Mouse (Mus musculus): Measurements from ENCODE around the gene Arhgef1. TPM values are rescaled to one million over a fixed set of nuclear protein-coding genes. Genes with fewer than 3 reads are reported as not detected.

Arhgef1 gene
- polyA plus RNA-seq, 1 experiment from 2014 or later, result 45.2 TPM

DNA sequence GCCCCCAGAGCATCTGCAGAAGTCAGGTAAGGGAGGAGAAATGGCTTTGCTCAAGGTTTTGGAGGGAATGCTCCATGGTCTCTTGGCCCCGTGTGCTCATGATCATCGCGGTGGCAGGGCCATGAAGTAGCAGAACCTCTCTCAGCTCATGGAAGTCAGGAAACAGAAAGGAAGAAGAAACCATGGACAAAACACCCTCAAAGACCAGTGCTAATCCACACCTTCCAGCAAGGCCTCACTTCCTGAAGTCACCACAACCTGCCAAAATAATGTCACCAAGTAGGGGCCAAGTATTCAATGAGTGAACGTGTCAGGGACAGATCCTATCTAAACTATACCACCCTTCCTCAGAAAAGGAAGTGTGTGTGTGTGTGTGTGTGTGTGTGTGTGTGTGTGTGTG is 39.9 kb upstream of the Arhgef1 start:
- WGBS, result 81% methylated on average over 4 of the region's 4 CpGs
- H3K27ac ChIP-seq (replicated peaks), result no peak overlapping the region
- no peaks in the 10 kb centered on the region for H3K4me1 ChIP-seq (replicated peaks; ENCODE audit: control insufficient read depth, insufficient read depth)
- DNase-seq (ENCODE audit: low spot score), result no peak
- TF ChIP-seq EP300 (optimal IDR thresholded peaks at IDR 0.05) (no peak), CTCF (IDR thresholded peaks at IDR 0.05; ENCODE audit: low read depth) (no peak)
- no peak for ATAC-seq (ENCODE audit: low FRiP score, low TSS enrichment)
- no peaks in the 10 kb centered on the region for H3K27me3 ChIP-seq (ENCODE audit: control insufficient read depth, insufficient read depth, low read length)
- H3K9ac ChIP-seq (ENCODE audit: low read length), result no peak overlapping the region
- H3K4me2 ChIP-seq (replicated peaks; ENCODE audit: low read depth), result no peak overlapping the region
- no peaks in the 10 kb centered on the region for H3K36me3 ChIP-seq (ENCODE audit: control insufficient read depth, insufficient read depth, low read length)
- no peaks in the 10 kb centered on the region for H3K9me3 ChIP-seq (ENCODE audit: control insufficient read depth, low read length)
- H3K4me3 ChIP-seq (ENCODE audit: low read depth, low read length), result no peak overlapping the region

DNA sequence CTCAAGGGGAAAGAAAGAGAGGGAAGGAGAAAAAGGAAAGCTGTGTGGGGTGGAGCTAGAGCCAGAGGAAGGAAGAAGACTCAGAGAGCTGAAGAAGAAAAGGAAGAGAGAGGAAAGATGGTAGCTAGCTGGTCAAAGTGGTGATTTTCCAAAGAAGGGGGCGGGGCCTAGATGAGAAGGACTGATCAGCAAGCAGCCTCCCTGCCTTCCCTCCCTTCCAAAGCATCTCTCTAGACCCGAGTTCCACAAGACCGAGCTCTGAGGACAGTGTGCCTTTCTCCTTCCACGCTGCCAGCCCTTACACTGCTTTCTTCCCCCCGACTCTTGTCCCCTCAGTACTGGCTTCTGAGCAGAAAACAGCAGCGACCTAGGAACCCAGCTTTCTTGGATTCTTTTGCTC is 38.6 kb upstream of the Arhgef1 start:
- no peak overlapping the region for H3K9ac ChIP-seq (ENCODE audit: low read length)
- WGBS, result 28% methylated on average over 6 of the region's 6 CpGs
- H3K4me2 ChIP-seq (replicated peaks; ENCODE audit: low read depth), result no peak overlapping the region
- TF ChIP-seq CTCF (IDR thresholded peaks at IDR 0.05; ENCODE audit: low read depth) (no peak), EP300 (optimal IDR thresholded peaks at IDR 0.05) (no peak)
- ATAC-seq (ENCODE audit: low FRiP score, low TSS enrichment) (no peak), DNase-seq (ENCODE audit: low spot score) (no peak)
- H3K4me3 ChIP-seq (ENCODE audit: low read depth, low read length), result no peak overlapping the region
- no peak overlapping the region for H3K27ac ChIP-seq (replicated peaks)
- H3K36me3 ChIP-seq (ENCODE audit: control insufficient read depth, insufficient read depth, low read length), result no peaks in the 10 kb centered on the region
- H3K9me3 ChIP-seq (ENCODE audit: control insufficient read depth, low read length), result no peaks in the 10 kb centered on the region
- H3K4me1 ChIP-seq (replicated peaks; ENCODE audit: control insufficient read depth, insufficient read depth), result no peaks in the 10 kb centered on the region
- H3K27me3 ChIP-seq (ENCODE audit: control insufficient read depth, insufficient read depth, low read length), result no peaks in the 10 kb centered on the region

DNA sequence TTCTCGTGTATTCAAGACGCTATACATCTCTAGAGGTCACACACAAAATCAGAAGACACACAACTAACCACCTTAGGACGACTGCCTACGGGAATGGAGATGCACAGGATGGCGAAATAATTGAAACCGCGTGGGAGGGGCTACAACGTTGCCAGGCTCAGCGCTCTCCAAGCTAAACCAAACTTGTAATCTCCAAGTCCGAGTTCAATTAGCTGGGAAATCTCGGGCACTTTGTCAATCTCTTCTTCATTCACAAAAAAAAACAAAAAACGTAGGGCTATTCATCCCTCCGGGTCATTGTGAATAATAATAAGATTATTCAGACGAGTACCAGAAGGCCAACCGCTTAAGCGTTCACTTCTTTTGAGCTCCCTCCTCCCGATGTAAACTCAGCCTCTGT is 33.6 kb upstream of the Arhgef1 start:
- no peaks in the 10 kb centered on the region for H3K9me3 ChIP-seq (ENCODE audit: control insufficient read depth, low read length)
- H3K4me2 ChIP-seq (replicated peaks; ENCODE audit: low read depth), result no peak overlapping the region
- no peak overlapping the region for H3K27ac ChIP-seq (replicated peaks)
- no peak for TF ChIP-seq CTCF (IDR thresholded peaks at IDR 0.05; ENCODE audit: low read depth)
- no peak for TF ChIP-seq EP300 (optimal IDR thresholded peaks at IDR 0.05)
- H3K4me1 ChIP-seq (replicated peaks; ENCODE audit: control insufficient read depth, insufficient read depth), result no peaks in the 10 kb centered on the region
- ATAC-seq (ENCODE audit: low FRiP score, low TSS enrichment) (no peak), DNase-seq (ENCODE audit: low spot score) (no peak)
- H3K9ac ChIP-seq (ENCODE audit: low read length), result no peak overlapping the region
- H3K27me3 ChIP-seq (ENCODE audit: control insufficient read depth, insufficient read depth, low read length), result no peaks in the 10 kb centered on the region
- WGBS, result 60% methylated on average over 17 of the region's 17 CpGs
- H3K4me3 ChIP-seq (ENCODE audit: low read depth, low read length), result no peak overlapping the region
- no peaks in the 10 kb centered on the region for H3K36me3 ChIP-seq (ENCODE audit: control insufficient read depth, insufficient read depth, low read length)

DNA sequence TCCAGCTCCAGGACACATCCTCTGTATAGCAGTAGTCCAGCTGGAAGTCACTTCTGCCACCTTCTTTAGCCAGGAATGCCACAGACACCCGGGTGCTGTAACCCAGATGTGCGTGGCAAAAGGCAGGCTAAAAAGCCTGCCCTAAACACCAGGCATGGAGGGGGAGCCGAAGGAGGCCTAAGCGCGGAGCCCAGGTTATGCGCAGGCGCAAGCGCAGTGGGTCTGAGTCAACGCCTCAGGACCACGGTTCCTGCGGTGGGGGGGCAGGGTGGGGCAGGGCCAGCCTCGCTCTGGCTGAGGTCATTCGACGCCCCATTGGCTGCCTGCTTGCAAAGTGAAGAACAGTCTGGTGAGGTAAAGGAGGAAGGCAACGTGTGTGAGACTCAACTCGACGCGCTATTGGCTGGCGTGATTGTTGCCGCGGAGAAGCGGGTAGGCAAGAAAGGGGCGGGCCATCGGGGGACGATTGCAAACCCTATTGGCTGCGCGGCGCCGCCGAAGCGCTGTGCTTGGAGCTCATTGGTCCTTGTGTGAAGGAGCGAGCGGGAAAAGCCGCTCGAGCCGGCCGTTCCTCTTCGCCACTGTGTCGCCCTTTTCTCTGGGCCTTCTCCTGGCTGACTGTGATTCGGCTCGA is 33.1 kb upstream of the Arhgef1 start, which contains the start of the genes Lypd4 and Dmrtc2:
Gene Lypd4 (minus strand): TSS at position 410 of the 634 bp plus-strand sequence.
Gene Dmrtc2 (plus strand): TSS at position 526 of the 634 bp plus-strand sequence.
- WGBS, result 50% methylated on average over 41 of the region's 41 CpGs
- no peak for ATAC-seq (ENCODE audit: low FRiP score, low TSS enrichment)
- Histone ChIP-seq H3K4me2 (replicated peaks; ENCODE audit: low read depth) (no peak within 1 kb of the TSS), H3K4me3 (ENCODE audit: low read depth, low read length) (no peak within 1 kb of the TSS), H3K36me3 (ENCODE audit: control insufficient read depth, insufficient read depth, low read length) (no peaks in the 10 kb centered on the region), H3K9me3 (ENCODE audit: control insufficient read depth, low read length) (no peaks in the 10 kb centered on the region), H3K27me3 (ENCODE audit: control insufficient read depth, insufficient read depth, low read length) (no peaks in the 10 kb centered on the region), H3K4me1 (replicated peaks; ENCODE audit: control insufficient read depth, insufficient read depth) (no peaks in the 10 kb centered on the region), H3K27ac (replicated peaks) (no peak within 1 kb of the TSS), H3K9ac (ENCODE audit: low read length) (no peak within 1 kb of the TSS)
- DNase-seq (ENCODE audit: low spot score), result no peak
- no peak for TF ChIP-seq CTCF (IDR thresholded peaks at IDR 0.05; ENCODE audit: low read depth)
- TF ChIP-seq EP300 (optimal IDR thresholded peaks at IDR 0.05), result no peak

GRCm38 (mm10) chr7:24877588-24877987 is 25.1 kb upstream of the Arhgef1 start:
- TF ChIP-seq EP300 (optimal IDR thresholded peaks at IDR 0.05) (no peak), CTCF (IDR thresholded peaks at IDR 0.05; ENCODE audit: low read depth) (no peak)
- Histone ChIP-seq H3K4me3 (ENCODE audit: low read depth, low read length) (no peak overlapping the region), H3K36me3 (ENCODE audit: control insufficient read depth, insufficient read depth, low read length) (no peaks in the 10 kb centered on the region), H3K4me2 (replicated peaks; ENCODE audit: low read depth) (no peak overlapping the region), H3K27ac (replicated peaks) (no peak overlapping the region), H3K9me3 (ENCODE audit: control insufficient read depth, low read length) (no peaks in the 10 kb centered on the region), H3K9ac (ENCODE audit: low read length) (no peak overlapping the region), H3K4me1 (replicated peaks; ENCODE audit: control insufficient read depth, insufficient read depth) (no peaks in the 10 kb centered on the region), H3K27me3 (ENCODE audit: control insufficient read depth, insufficient read depth, low read length) (no peaks in the 10 kb centered on the region)
- DNase-seq (ENCODE audit: low spot score), result no peak
- WGBS, result 57% methylated on average over 3 of the region's 3 CpGs
- no peak for ATAC-seq (ENCODE audit: low FRiP score, low TSS enrichment)

- Histone ChIP-seq H3K4me3 (ENCODE audit: low read depth, low read length) (no peak overlapping the region), H3K9me3 (ENCODE audit: control insufficient read depth, low read length) (no peaks in the 10 kb centered on the region), H3K27me3 (ENCODE audit: control insufficient read depth, insufficient read depth, low read length) (no peaks in the 10 kb centered on the region), H3K27ac (replicated peaks) (no peak overlapping the region), H3K9ac (ENCODE audit: low read length) (no peak overlapping the region), H3K4me1 (replicated peaks; ENCODE audit: control insufficient read depth, insufficient read depth) (no peaks in the 10 kb centered on the region), H3K36me3 (ENCODE audit: control insufficient read depth, insufficient read depth, low read length) (no peaks in the 10 kb centered on the region), H3K4me2 (replicated peaks; ENCODE audit: low read depth) (no peak overlapping the region)
- ATAC-seq (ENCODE audit: low FRiP score, low TSS enrichment) (no peak), DNase-seq (ENCODE audit: low spot score) (no peak)
- WGBS, result 38% methylated on average over 2 of the region's 2 CpGs
- no peak for TF ChIP-seq CTCF (IDR thresholded peaks at IDR 0.05; ENCODE audit: low read depth)
- no peak for TF ChIP-seq EP300 (optimal IDR thresholded peaks at IDR 0.05)
Measured at GRCm38 (mm10) chr7:24879620-24880019, 23.1 kb upstream of the Arhgef1 start.

Data from stomach, postnatal 0 days (tissue).